Mouse (Mus musculus) stomach, embryonic 16.5 days (tissue): ENCODE measurements around the gene Snorc. TPM values are rescaled to one million over a fixed set of nuclear protein-coding genes. Genes with fewer than 3 reads are reported as not detected.
"Not testable (repeated sequence)": the region's sequence is repeated elsewhere in the genome, so short reads cannot be mapped to it uniquely, and the experiment has no call there.

Experiments
- ATAC-seq: fragments of 200-750 bp; cut with Nextera tagmentation; 2 replicates; pipeline ENCODE4 v1.8.0; 2017; ENCODE audit warnings: moderate number of reproducible peaks, moderate TSS enrichment; ENCODE audit not compliant: insufficient read depth, low FRiP score
- H3K27ac ChIP-seq: fragments of 300-500 bp; sonication (generic); 2 replicates; pipeline ENCODE4 v1.5.1; 2014; ENCODE audit warnings: low read length
- H3K27me3 ChIP-seq: fragments of 300-500 bp; sonication (generic); 2 replicates; pipeline ENCODE4 v1.6.1; 2014; ENCODE audit warnings: low read length, control low read depth, mixed read lengths; ENCODE audit not compliant: control insufficient read depth, insufficient read depth
- H3K36me3 ChIP-seq: fragments of 300-500 bp; sonication (generic); 2 replicates; pipeline ENCODE4 v1.6.1; 2014; ENCODE audit warnings: low read length; ENCODE audit not compliant: control insufficient read depth, insufficient read depth
- H3K4me1 ChIP-seq: fragments of 300-500 bp; sonication (generic); 2 replicates; pipeline ENCODE4 v1.6.1; 2014; ENCODE audit warnings: low read length, control low read depth, mixed read lengths; ENCODE audit not compliant: control insufficient read depth, insufficient read depth
- H3K4me2 ChIP-seq: fragments of 300-500 bp; sonication (generic); 2 replicates; pipeline ENCODE4 v1.6.1; 2014; ENCODE audit warnings: low read depth, low read length, mixed read lengths
- H3K4me3 ChIP-seq: fragments of 300-500 bp; sonication (generic); replicated peaks from 2 replicates; pipeline ENCODE4 v1.5.1; 2014; ENCODE audit warnings: mild to moderate bottlenecking, low read length
- H3K9ac ChIP-seq: fragments of 300-500 bp; sonication (generic); 2 replicates; pipeline ENCODE4 v1.6.1; 2014; ENCODE audit warnings: low read length
- H3K9me3 ChIP-seq: fragments of 300-500 bp; sonication (generic); replicated peaks from 2 replicates; pipeline ENCODE4 v1.6.1; 2016; ENCODE audit warnings: low read length, control low read depth; ENCODE audit not compliant: control insufficient read depth
- WGBS: fragments of 180-500 bp; shearing (Covaris S2); extraction: QIAGEN DNeasy Blood & Tissue Kit; methylation state at CpG from one replicate; pipeline ENCODE4 v1.1.7; 2014; 5-methylcytosine and 5-hydroxymethylcytosine counted together
- polyA plus RNA-seq: library from polyadenylated mRNA; unstranded; fragments of >200 nt; fragmentation: Nextera tagmentation; extraction: Ambion mirVana; gene quantifications from 2 replicates; pipeline ENCODE4 v1.2.1, GENCODE M21; 2015

Snorc gene
- not detected in 2 replicates for polyA plus RNA-seq

DNA sequence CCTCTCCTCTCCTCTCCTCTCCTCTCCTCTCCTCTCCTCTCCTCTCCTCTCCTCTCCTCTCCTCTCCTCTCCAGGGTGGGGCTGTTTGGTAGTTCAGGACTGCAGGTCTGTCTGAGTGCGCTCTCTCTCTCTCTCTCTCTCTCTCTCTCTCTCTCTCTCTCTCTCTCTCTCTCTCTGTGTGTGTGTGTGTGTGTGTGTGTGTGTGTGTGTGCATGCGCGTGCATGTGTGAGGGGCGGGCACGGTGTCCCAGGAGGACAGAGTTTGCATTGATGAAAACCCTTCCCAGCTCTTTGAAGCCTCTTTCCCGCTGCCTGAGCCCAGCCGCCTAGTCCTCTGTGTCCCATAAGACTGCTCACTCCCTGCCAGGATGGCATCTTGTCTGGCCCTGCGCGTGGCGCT is at the start of gene Snorc:
Snorc (plus strand) TSS at position 301 of the 400 bp plus-strand sequence.
- not testable (repeated sequence) for H3K9me3 ChIP-seq, H3K36me3 ChIP-seq, H3K4me1 ChIP-seq, H3K4me3 ChIP-seq, ATAC-seq, H3K4me2 ChIP-seq, H3K27ac ChIP-seq, H3K9ac ChIP-seq, H3K27me3 ChIP-seq
- 47% methylated on average over 10 of the region's 10 CpGs for WGBS

DNA sequence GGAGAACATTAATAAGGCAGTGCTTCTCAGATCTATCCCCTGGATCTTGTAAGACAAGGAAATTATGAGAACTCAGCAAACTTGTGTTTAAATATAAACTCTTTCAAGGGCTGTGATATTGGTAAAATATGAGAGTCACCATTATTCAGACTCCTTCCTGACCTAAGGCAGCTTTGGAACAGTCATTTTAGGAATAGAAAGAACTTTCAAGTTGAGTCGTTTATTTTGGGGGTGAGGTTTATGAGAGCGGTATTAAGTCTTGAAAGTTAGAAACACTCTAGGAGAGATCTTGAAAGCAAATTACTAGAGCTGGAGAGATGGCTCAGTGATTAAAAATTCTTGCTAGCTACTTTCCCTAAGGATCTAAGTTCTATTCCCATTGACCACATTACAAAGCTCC is 34.9 kb upstream of the Snorc start:
- no peak overlapping the region for H3K4me2 ChIP-seq
- H3K9ac ChIP-seq, result no peak overlapping the region
- peaks cover 13% of the 10 kb centered on the region for H3K36me3 ChIP-seq
- H3K9me3 ChIP-seq, result no peaks in the 10 kb centered on the region
- H3K4me3 ChIP-seq, result no peak overlapping the region
- no peak overlapping the region for H3K27ac ChIP-seq
- H3K27me3 ChIP-seq, result no peaks in the 10 kb centered on the region
- 85% methylated on average over 2 of the region's 2 CpGs for WGBS
- H3K4me1 ChIP-seq, result no peaks in the 10 kb centered on the region
- no peak for ATAC-seq

DNA sequence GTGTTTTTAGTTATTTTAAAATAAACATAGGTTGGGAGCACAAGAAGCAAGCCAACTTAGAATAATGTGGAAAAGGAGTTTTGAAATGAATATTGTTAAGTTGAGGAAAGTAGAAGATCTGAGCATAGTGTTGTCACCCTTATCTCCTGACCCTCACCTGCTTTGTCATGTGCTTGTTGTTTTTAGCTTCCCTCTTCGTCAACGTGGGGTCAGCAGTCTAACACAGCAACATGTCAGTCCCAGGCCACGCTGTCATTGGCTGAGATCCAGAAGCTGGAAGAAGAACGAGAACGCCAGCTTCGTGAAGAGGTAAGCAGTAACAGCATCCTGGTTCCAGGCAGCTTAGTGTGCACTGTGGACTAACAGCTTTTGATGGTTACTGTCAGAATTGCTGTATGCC is 33.5 kb upstream of the Snorc start:
- Histone ChIP-seq H3K36me3 (peaks cover 8% of the 10 kb centered on the region; the same call in 1 of the 2 replicates), H3K27me3 (no peaks in the 10 kb centered on the region), H3K9ac (no peak overlapping the region), H3K4me2 (no peak overlapping the region), H3K9me3 (no peaks in the 10 kb centered on the region), H3K4me3 (no peak overlapping the region), H3K4me1 (no peaks in the 10 kb centered on the region), H3K27ac (no peak overlapping the region)
- ATAC-seq, result no peak
- WGBS, result 70% methylated on average over 6 of the region's 6 CpGs

DNA sequence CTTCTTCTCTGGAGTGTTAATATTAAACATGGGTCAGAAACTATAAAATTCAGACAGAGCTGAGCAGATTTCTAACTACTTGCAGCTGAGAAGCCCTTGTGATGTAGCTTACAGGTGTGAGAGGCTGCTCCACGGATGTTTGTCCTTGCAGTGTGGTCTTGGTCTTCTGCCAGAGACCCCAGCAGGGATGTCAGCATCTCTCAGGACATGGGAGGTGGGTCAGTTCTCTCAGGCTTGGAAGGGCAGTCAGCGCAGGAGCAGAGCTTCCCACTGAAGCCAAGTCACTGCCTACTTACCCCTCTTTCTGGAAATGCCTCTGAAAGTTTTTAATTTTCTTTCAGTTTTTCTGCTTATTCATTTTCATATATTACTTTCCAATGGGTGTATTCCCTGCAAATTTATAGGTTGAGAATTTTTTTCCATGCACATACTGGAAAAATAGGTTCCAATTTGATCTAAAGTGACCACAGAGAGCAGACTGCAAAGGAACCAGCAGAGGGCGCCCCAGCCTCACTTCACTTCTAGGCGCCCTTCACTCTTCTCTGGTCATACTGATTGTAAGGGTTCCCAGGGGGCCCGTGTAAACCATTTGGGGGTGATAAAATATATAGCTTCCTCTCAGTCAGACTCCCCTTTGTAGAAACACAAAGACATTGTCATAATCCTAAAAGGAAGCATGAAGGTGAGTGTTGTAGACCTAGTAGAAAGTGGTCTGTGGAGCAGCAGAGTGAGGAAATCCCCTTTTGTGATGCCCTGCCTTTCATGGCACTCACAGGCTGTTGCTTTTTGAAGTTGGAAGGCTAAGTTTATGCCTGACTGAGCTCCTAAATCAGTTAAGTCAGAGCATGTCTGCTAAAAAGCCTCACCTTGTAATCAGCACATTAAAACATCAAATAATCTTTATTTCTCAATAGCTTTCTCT is 22.6 kb upstream of the Snorc start:
- WGBS, result 43% methylated on average over 5 of the region's 5 CpGs
- Histone ChIP-seq H3K9ac (no peak overlapping the region), H3K36me3 (peaks cover 15% of the 10 kb centered on the region), H3K27ac (no peak overlapping the region), H3K4me1 (no peaks in the 10 kb centered on the region), H3K4me3 (no peak overlapping the region), H3K9me3 (no peaks in the 10 kb centered on the region), H3K27me3 (no peaks in the 10 kb centered on the region), H3K4me2 (no peak overlapping the region)
- no peak for ATAC-seq

DNA sequence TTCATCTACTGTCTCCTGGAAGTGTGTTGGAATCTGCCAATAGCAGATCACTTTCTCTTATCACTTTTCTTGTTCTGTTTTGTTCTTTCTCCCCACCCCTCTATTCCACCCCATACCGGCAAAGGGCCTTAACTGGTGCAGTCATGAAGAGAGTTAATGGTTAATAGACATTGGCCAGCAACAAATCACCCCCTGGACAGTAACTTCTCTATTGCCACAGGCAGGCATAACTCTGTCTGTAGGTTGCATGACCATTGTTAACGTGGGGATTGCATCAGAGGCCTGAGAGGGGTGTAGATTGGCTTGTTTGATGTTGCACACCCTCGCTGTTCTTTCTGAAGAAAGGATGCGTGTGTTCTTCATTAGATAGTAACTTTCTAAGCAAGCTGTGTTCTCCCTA is 20.6 kb upstream of the Snorc start:
- Histone ChIP-seq H3K27ac (no peak overlapping the region), H3K4me2 (no peak overlapping the region), H3K4me3 (no peak overlapping the region), H3K27me3 (no peaks in the 10 kb centered on the region), H3K4me1 (no peaks in the 10 kb centered on the region), H3K36me3 (peaks cover 15% of the 10 kb centered on the region), H3K9ac (no peak overlapping the region), H3K9me3 (no peaks in the 10 kb centered on the region)
- no peak for ATAC-seq
- WGBS, result 81% methylated on average over 4 of the region's 4 CpGs

DNA sequence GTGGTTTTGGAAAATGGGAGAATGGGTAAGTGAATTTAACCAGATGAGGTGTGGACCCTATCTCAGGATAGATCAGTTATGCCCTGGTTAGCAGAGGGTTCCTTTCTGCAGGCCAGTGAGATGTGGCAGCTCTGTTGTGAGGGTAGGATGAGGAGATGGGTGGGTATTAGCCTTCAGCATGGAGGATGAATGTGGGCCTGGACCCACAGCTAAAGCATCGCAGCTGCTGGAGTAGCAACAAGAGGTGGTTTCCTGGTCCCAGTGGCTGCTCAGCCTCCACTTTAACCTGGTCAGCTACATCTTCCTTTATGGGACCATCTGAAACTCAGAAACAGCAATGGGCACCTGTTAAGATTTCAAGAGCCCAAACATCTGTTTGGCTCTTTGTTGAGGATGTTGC is 13.6 kb upstream of the Snorc start:
- Histone ChIP-seq H3K4me1 (no peaks in the 10 kb centered on the region), H3K27ac (no peak overlapping the region), H3K9ac (no peak overlapping the region)

DNA sequence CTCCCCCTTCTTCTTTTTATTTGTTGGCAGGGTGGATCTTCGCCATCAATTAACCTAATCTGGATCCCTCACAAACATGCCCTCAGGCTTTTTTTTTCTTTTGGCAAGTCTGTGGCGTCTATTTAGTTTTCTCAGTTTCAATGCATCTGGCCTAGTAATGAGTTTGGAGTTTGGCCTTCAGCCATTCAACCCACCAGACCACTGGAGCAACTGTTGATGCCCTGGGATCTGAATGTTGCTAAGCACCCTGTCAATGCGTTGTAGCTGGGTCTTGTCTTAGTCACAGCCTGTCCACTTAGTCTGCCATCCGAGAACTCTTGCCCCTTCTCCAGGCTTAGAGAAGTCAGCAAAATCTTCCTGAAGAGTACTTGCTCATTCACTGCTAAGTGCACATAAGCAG is 12.0 kb upstream of the Snorc start:
- WGBS, result 82% methylated on average over 4 of the region's 4 CpGs
- H3K27me3 ChIP-seq, result no peaks in the 10 kb centered on the region
- no peaks in the 10 kb centered on the region for H3K36me3 ChIP-seq
- no peak overlapping the region for H3K27ac ChIP-seq
- ATAC-seq, result no peak
- H3K9me3 ChIP-seq, result no peaks in the 10 kb centered on the region
- no peak overlapping the region for H3K4me3 ChIP-seq
- H3K4me1 ChIP-seq, result no peaks in the 10 kb centered on the region
- no peak overlapping the region for H3K4me2 ChIP-seq
- no peak overlapping the region for H3K9ac ChIP-seq

More for the DNA sequence above, 13.6 kb upstream of the Snorc start:
- no peak overlapping the region for H3K4me3 ChIP-seq
- WGBS, result 94% methylated on average over 1 of the region's 1 CpGs
- H3K4me2 ChIP-seq, result no peak overlapping the region
- no peaks in the 10 kb centered on the region for H3K36me3 ChIP-seq
- no peaks in the 10 kb centered on the region for H3K27me3 ChIP-seq
- no peak for ATAC-seq
- H3K9me3 ChIP-seq, result no peaks in the 10 kb centered on the region

DNA sequence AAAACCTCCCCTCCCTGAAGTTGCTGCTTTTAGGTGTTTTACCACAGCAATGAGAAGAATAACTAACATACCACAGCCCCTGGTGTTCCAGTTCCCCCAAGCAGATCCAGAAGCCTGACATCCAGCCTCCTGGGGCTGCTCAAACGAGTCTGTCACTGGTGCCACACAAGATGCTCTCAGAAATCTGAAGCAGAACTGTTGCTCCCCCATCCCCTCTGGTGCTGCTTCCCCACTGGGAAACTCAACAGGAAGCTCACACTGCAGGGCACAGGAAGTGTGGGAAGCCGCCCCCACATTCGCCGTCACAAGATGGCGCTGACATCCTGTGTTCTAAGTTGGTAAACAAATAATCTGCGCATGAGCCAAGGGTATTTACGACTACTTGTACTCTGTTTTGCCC is 10.2 kb upstream of the Snorc start:
- 91% methylated on average over 5 of the region's 7 CpGs for WGBS
- not testable (repeated sequence) for ATAC-seq

DNA sequence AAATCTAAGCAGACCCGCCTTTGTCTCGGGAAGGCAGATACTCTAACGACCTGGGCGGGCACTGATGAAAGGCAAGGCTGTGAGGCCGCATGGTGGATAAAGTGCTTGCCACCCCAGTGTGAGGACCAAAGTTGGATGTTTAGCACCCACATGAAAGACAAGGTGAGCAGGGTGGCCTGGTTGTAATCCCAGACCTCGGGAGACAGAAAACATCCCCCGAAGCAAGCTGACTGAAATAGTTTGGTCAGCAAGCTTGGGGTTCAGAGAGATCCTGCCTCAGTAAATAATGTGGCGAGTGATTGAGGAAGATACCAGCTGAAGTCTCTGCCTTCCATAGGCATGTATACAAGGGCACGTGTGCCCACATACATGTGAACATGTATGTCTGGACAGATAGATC is 2.6 kb upstream of the Snorc start:
- Histone ChIP-seq H3K4me3 (no peak overlapping the region), H3K9ac (no peak overlapping the region), H3K36me3 (no peaks in the 10 kb centered on the region), H3K4me1 (no peaks in the 10 kb centered on the region), H3K27ac (no peak overlapping the region), H3K9me3 (no peaks in the 10 kb centered on the region), H3K27me3 (no peaks in the 10 kb centered on the region), H3K4me2 (no peak overlapping the region)
- WGBS, result 64% methylated on average over 9 of the region's 9 CpGs
- no peak for ATAC-seq

More for the DNA sequence above, 10.2 kb upstream of the Snorc start:
- H3K9ac ChIP-seq, H3K4me3 ChIP-seq, H3K36me3 ChIP-seq, H3K27me3 ChIP-seq, H3K4me2 ChIP-seq, H3K27ac ChIP-seq, H3K9me3 ChIP-seq, H3K4me1 ChIP-seq: not testable (repeated sequence)
